Mouse (Mus musculus): Measurements from ENCODE around the gene Fam107b.

Fam107b gene

GRCm38 (mm10) chr2:3608868-3609854 is 38.9 kb downstream of the Fam107b start:
- DNase-seq (ENCODE audit: low spot score): no peak

GRCm38 (mm10) chr2:3618446-3618845 is 48.2 kb downstream of the Fam107b start:
- no peak for DNase-seq (ENCODE audit: low spot score)

DNA sequence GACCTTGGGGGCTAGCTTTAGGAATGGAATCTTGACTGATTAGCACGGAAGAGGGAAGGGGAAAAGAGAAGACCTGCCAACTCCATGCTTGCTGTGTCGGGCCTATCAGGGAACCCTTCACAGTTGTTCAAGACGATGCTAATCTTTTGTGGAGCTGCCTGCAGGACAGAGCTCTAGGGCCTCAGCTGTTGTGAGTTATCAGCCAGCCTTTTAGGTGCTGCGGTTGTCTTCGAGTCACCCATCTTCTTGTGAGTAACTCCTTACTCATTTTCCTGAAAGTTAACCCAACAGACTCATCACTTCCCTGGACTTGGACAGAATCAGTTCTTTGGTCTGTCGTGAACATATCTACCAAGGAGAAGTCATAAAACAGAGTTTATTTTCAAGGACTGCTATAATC is 51.3 kb downstream of the Fam107b start:
- no peak for DNase-seq (ENCODE audit: low spot score)

GRCm38 (mm10) chr2:3622158-3622557 is 51.9 kb downstream of the Fam107b start:
- no peak for DNase-seq (ENCODE audit: low spot score)

GRCm38 (mm10) chr2:3623207-3623980 is 53.1 kb downstream of the Fam107b start:
- no peak for DNase-seq (ENCODE audit: low spot score)

DNA sequence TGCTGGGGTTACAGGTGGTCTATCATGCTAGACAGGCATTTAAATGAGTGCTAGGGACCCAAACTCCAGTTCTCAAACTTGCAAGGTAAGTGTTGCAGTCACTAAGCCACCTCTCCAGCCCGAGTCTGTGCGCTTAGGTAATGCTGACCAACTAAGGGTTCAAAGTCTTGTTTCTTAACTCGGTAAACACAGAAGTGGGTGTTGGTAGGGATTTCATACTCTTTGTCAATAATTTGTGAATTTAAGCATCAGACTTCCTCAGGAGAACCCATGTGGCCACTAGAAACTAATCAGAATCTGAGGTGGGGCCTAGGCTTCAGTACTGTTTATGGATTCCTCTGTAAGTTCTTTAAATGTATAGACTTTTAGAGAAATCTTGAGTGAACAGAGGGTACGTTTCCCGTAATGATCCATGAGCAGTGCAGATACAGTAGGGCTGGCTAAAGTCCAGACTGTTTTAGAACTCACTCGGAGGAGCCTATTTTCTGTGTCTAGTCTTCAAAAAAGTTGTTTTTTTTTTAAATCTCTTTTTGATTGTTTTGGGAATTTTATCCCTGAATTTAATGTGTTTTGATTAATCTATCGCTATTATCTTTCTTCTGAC is 53.8 kb downstream of the Fam107b start:
- DNase-seq (ENCODE audit: low spot score): no peak

GRCm38 (mm10) chr2:3629096-3629495 is 58.8 kb downstream of the Fam107b start:
- DNase-seq (ENCODE audit: low spot score): no peak

DNA sequence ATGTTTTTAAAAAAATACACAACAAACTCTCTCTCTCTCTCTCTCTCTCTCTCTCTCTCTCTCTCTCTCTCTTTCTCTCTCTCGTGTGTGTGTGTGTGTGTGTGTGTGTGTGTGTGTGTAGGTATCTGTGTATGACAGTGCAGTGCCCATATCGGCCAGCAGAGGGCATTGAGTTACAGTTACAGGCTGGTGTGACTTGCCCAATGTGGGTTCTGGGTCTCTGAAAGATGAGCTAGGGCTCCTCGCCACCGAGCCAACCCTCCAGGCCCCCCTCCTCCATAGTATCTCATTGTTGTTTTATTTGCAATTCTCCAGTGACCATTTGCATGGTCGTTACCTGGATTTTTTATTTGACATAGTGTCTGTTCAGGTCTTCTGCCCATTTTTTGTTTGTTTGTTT is 59.5 kb downstream of the Fam107b start:
- DNase-seq (ENCODE audit: low spot score): no peak

DNA sequence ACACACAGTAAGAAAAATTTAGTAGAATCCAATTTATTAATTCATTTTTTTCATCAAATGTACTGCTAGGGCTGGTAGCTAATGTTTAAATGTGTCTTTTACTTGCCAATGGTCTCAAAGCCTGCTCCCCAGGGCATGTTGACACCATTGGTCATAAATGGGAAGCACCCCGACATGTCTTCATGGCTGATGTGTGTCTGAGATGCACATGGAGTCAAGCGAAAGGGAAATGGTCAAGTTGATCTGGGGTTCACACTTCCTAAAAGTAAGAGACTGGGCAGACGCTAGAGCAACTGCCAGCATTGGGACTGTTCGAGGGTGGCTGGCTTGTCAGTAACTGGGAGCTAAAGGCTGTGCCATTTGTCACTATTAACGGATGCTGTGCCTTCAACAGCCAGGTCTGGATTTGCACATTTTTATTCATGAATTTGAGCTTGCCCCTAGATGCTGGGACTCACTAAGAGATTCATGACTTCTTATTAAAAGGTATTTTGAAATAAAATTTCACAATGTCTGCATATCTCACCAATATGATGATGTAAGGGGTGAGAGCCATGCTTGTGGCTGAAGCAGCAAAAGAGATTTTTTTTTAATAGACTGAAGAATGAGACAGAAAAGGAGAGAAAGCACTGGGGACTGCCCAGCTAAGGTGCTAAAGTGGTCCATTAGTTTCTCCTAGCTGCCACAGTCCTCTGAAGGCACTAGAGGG is 60.6 kb downstream of the Fam107b start:
- DNase-seq (ENCODE audit: low spot score): no peak

- DNase-seq (ENCODE audit: low spot score): no peak
Observed at GRCm38 (mm10) chr2:3633137-3633536, 62.8 kb downstream of the Fam107b start.

GRCm38 (mm10) chr2:3636771-3637170 is 66.5 kb downstream of the Fam107b start:
- no peak for DNase-seq (ENCODE audit: low spot score)

GRCm38 (mm10) chr2:3641001-3641770 is 70.9 kb downstream of the Fam107b start:
- no peak for DNase-seq (ENCODE audit: low spot score)

- no peak for DNase-seq (ENCODE audit: low spot score)
Observed at GRCm38 (mm10) chr2:3642949-3643348, 72.7 kb downstream of the Fam107b start.

GRCm38 (mm10) chr2:3645741-3646140 is 75.5 kb downstream of the Fam107b start:
- no peak for DNase-seq (ENCODE audit: low spot score)

- DNase-seq (ENCODE audit: low spot score): no peak
Observed at GRCm38 (mm10) chr2:3649171-3649570, 78.9 kb downstream of the Fam107b start.

GRCm38 (mm10) chr2:3654606-3655005 is 84.3 kb downstream of the Fam107b start:
- DNase-seq (ENCODE audit: low spot score): no peak

DNA sequence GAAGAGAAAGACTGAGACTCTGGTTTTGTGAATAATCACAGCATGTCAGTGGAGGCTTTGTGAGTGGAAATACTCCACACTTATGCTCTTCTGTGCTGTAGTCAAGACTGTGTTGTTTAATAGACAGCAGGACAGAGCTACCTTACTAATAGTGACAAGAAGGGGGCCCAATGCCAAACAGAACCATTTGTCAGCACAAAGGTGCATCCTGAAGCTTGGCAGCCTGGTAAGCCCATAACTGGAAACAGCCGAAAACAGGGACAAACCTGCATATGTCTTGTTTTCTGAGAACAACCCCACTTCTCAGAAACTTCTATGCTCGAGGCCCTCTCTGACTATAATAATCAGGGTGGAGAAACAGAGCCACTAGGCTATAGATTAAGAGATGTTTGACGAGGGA is 85.8 kb downstream of the Fam107b start:
- no peak for DNase-seq (ENCODE audit: low spot score)

- DNase-seq (ENCODE audit: low spot score): no peak
Observed at GRCm38 (mm10) chr2:3656834-3657233, 86.5 kb downstream of the Fam107b start.

- no peak for DNase-seq (ENCODE audit: low spot score)
Observed at GRCm38 (mm10) chr2:3657376-3657775, 87.1 kb downstream of the Fam107b start.

DNA sequence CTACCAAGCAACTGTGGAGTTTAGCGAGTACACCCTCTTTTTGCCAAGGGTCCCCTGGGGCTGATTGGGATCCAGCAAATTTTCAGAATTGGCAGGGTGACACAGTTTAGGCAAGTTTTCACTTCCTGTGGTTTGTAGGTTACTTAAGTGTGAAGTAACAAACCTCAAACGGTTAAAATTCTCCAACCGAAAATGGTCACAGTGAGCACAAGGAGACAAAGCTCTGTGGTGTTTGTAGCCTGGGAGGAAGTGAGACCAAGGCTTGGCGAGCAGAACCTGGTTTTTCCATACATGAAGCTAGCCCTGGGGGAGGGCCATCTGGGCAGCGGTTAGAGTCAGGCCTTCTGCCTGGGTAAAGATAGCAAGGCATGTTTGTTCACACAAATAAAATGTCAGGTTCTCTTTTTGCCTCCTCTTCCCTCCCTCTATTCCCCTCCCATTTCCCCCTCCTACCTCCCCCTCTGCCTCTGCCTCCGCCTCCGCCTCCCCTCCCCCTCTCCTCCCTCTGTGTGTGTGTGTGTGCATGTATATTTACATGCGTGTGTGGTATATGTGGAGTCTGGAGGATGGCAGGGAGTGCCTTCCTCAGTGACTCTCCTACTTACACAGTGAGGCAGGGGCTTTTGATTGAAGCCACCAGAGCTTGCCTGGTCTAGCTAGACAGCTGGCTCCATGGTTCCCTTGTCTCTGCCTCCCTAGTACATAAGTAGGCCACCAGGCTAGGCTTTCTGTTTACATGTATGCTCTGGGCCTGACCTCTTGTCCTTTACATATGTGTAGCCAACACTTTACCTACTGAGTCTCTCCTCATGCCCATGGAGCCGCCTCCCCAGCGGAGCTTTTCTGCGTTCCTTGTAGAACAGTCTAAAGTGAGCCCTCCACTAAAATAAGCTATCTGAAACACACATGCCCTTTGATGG is 87.8 kb downstream of the Fam107b start:
- DNase-seq (ENCODE audit: low spot score): no peak

Measured in MN1 (cell line).